Mouse (Mus musculus) liver, postnatal 0 days (tissue): Measurements from ENCODE around the gene Tcf7l2. TPM values are rescaled to one million over a fixed set of nuclear protein-coding genes. Genes with fewer than 3 reads are reported as not detected.
A peak's percentile ranks its signal among the peaks of the same experiment; 100 is the strongest.

ENCODE experiments used
- ATAC-seq: fragments of 200-750 bp; cut with Nextera tagmentation; 2 replicates; pipeline ENCODE4 v1.8.0; 2017; ENCODE audit warnings: mild to moderate bottlenecking, moderate library complexity
- DNase-seq: peaks from one replicate; pipeline ENCODE4 v3.0.0-alpha.2; 2016
- H3K27ac ChIP-seq: fragments of 300-500 bp; sonication (generic); 2 replicates; pipeline ENCODE4 v1.5.1; 2014; ENCODE audit warnings: antibody characterized with exemption, moderate library complexity, mild to moderate bottlenecking, low read depth
- H3K27me3 ChIP-seq: fragments of 300-500 bp; sonication (generic); 2 replicates; pipeline ENCODE4 v1.6.1; 2014; ENCODE audit warnings: low read length, control low read depth, mixed read lengths; ENCODE audit not compliant: insufficient read depth
- H3K36me3 ChIP-seq: fragments of 300-500 bp; sonication (generic); replicated peaks from 2 replicates; pipeline ENCODE4 v1.6.1; 2014; ENCODE audit warnings: mild to moderate bottlenecking, control low read depth, low read length, moderate library complexity, mixed read lengths; ENCODE audit not compliant: insufficient read depth
- H3K4me1 ChIP-seq: fragments of 300-500 bp; sonication (generic); 2 replicates; pipeline ENCODE4 v1.6.1; 2014; ENCODE audit warnings: antibody characterized with exemption, mild to moderate bottlenecking, control low read depth; ENCODE audit not compliant: insufficient read depth
- H3K4me2 ChIP-seq: fragments of 300-500 bp; sonication (generic); 2 replicates; pipeline ENCODE4 v1.6.1; 2014; ENCODE audit warnings: low read depth, mild to moderate bottlenecking, low read length, moderate library complexity, mixed read lengths
- H3K4me3 ChIP-seq: fragments of 300-500 bp; sonication (generic); 2 replicates; pipeline ENCODE4 v1.5.1; 2014; ENCODE audit warnings: low read depth, low read length
- H3K9ac ChIP-seq: fragments of 300-500 bp; sonication (generic); replicated peaks from 2 replicates; pipeline ENCODE4 v1.6.1; 2014; ENCODE audit warnings: mild to moderate bottlenecking, moderate library complexity
- H3K9me3 ChIP-seq: fragments of 300-500 bp; sonication (generic); 2 replicates; pipeline ENCODE4 v1.6.1; 2016; ENCODE audit warnings: mild to moderate bottlenecking, control low read depth, low read length, mixed read lengths
- CTCF ChIP-seq: sonication (generic); IDR thresholded peaks from 2 replicates; pipeline ENCODE4 v1.5.1; 2016; ENCODE audit warnings: antibody characterized with exemption, low read depth
- EP300 ChIP-seq: IDR thresholded peaks from 2 replicates; pipeline ENCODE4 v1.6.1; 2016; ENCODE audit warnings: antibody characterized with exemption, low read depth, mild to moderate bottlenecking
- WGBS: fragments of 180-500 bp; shearing (Covaris S2); extraction: QIAGEN DNeasy Blood & Tissue Kit; methylation state at CpG from one replicate; pipeline ENCODE4 v1.1.7; 2014; ENCODE audit not compliant: insufficient replicate concordance; 5-methylcytosine and 5-hydroxymethylcytosine counted together
- polyA plus RNA-seq: library from polyadenylated mRNA; unstranded; fragments of >200 nt; fragmentation: Nextera tagmentation; extraction: Ambion mirVana; gene quantifications from 2 replicates; pipeline ENCODE4 v1.2.1, GENCODE M21; 2015

Tcf7l2 gene
- polyA plus RNA-seq, 1 experiment from 2014 or later: 21.6 TPM

DNA sequence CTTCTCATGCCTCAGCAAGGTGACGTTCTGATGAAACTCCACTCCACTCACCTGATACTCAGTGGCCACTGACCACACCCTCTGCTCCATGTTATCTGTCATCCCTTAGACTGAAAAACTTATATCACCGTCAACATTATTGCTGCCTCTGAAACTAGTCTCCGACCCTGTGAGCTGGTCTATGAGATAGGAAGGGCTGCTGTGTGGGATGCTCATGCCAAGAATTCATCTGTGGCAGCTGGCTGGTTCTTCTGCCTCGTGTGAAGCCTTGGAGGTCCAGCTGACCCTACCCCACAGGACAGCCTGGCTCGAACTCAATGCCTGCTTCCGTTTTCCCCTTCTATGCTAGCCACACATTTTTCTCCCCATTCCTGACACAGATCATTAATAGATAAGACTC lies 125.6 kb downstream of the Tcf7l2 start:
- peak overlapping the region; percentile 53 for H3K27ac ChIP-seq
- DNase-seq (no peak), ATAC-seq (peak; percentile 76)
- 47% methylated on average over 6 of the region's 6 CpGs for WGBS
- TF ChIP-seq EP300 (peak; percentile 81), CTCF (no peak)
- peak overlapping the region; percentile 49 for H3K4me2 ChIP-seq
- H3K36me3 ChIP-seq: no peaks in the 10 kb centered on the region
- H3K4me1 ChIP-seq: peaks cover 55% of the 10 kb centered on the region
- H3K27me3 ChIP-seq: no peaks in the 10 kb centered on the region
- no peak overlapping the region for H3K4me3 ChIP-seq
- H3K9me3 ChIP-seq: no peaks in the 10 kb centered on the region
- H3K9ac ChIP-seq: 0 out of 2 replicates have a peak overlapping the region, but pooled peaks have one; percentile 12

DNA sequence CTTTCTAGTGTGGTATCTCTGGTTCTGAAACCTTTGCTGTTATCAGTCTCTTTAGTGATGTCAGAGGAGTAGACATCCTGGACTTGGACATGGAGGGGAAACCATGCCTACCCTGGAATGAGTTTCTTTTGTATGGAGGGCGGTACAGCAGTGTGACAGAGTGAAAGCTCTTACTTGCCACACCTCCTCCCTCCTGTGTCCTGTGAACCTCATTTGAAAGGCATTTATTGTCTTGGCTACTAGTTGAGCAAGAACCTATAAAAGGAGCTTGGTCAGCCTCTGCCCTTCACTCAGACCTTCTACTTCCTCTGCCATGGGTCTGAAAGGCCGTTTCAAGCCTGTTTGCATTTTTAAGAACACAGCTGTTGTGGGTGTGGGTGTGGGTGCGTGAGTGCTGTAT lies 126.3 kb downstream of the Tcf7l2 start:
- 0 out of 2 replicates have a peak overlapping the region, but pooled peaks have one; percentile 12 for H3K9ac ChIP-seq
- peaks cover 51% of the 10 kb centered on the region for H3K4me1 ChIP-seq
- no peak overlapping the region for H3K4me3 ChIP-seq
- no peaks in the 10 kb centered on the region for H3K9me3 ChIP-seq
- peak overlapping the region; percentile 49 for H3K4me2 ChIP-seq
- H3K27me3 ChIP-seq: no peaks in the 10 kb centered on the region
- no peak for DNase-seq
- TF ChIP-seq CTCF: no peak
- no peak for TF ChIP-seq EP300
- ATAC-seq: no peak
- 54% methylated on average over 3 of the region's 3 CpGs for WGBS
- H3K27ac ChIP-seq: peak overlapping the region; percentile 53
- H3K36me3 ChIP-seq: no peaks in the 10 kb centered on the region

DNA sequence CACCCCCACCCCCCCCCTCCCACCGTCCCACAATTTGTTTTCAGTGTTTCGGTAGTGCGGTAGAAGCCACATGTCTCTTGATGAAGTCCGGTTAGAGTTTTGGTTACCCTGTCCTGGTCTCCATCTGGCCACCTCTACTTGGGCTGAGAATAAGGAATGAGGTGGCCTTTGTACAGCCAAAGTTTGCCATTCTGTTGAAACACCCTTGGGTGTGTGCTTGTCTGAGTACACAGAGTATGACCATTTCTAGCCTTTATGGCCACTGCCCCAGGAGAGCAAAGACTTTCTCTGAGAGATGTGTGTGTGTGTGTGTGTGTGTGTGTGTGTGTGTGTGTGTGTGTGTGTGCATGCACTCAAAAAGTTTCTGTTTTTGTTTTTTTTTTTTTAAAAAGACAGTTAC lies 127.0 kb downstream of the Tcf7l2 start:
- H3K27me3 ChIP-seq: no peaks in the 10 kb centered on the region
- 88% methylated on average over 4 of the region's 4 CpGs for WGBS
- H3K27ac ChIP-seq: no peak overlapping the region
- no peaks in the 10 kb centered on the region for H3K9me3 ChIP-seq
- H3K9ac ChIP-seq: no peak overlapping the region
- no peak overlapping the region for H3K4me3 ChIP-seq
- no peaks in the 10 kb centered on the region for H3K36me3 ChIP-seq
- no peak overlapping the region for H3K4me2 ChIP-seq
- peaks cover 51% of the 10 kb centered on the region for H3K4me1 ChIP-seq
- ATAC-seq: no peak
- DNase-seq: no peak
- no peak for TF ChIP-seq CTCF
- no peak for TF ChIP-seq EP300

DNA sequence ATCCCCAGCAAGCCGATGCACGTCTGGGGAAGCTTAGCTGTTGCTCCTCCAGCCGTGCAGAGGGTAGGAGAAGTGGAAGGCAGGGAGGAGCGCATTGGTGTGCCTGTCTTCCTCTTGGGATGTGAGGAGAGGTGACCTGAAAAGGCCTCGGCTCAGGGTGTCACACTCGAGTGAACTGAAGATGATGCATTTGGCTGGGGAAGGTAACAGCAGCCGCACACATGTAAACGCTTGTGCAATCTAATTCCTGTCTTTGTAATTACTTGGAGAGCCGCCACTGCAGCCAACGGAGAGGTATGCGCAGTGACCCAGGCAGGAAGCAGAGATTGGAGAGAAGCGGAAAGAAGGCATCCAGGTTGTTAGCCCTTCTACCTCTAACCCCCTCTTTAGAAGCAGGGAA lies 129.2 kb downstream of the Tcf7l2 start:
- H3K36me3 ChIP-seq: no peaks in the 10 kb centered on the region
- 73% methylated on average over 12 of the region's 12 CpGs for WGBS
- H3K4me3 ChIP-seq: no peak overlapping the region
- no peak overlapping the region for H3K9ac ChIP-seq
- DNase-seq (no peak), ATAC-seq (no peak; the same call in 1 of the 2 replicates)
- H3K4me1 ChIP-seq: peaks cover 42% of the 10 kb centered on the region
- H3K9me3 ChIP-seq: no peaks in the 10 kb centered on the region
- H3K4me2 ChIP-seq: no peak overlapping the region
- TF ChIP-seq CTCF (no peak), EP300 (no peak)
- H3K27ac ChIP-seq: no peak overlapping the region
- H3K27me3 ChIP-seq: no peaks in the 10 kb centered on the region

DNA sequence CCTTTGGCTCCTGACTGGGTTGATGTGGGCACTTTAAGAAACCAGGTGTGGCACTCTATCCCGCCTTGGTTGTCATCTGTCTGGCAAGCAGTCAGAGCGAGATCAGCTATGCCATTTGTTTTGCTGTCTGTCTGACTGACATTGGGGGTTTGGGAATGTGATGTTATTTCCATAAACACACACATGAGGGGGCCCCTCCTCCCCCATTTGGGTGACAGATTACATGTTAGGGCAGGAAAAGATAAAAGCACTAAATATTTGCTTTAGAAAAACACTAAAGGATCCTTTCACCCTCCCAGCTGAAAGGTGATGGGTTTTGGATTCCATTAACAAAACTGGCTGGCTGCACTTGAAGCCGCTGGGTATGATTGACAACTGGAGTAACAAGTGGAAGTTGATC lies 129.9 kb downstream of the Tcf7l2 start:
- H3K9ac ChIP-seq: no peak overlapping the region
- H3K4me1 ChIP-seq: peaks cover 35% of the 10 kb centered on the region
- TF ChIP-seq CTCF: no peak
- TF ChIP-seq EP300: no peak
- H3K36me3 ChIP-seq: no peaks in the 10 kb centered on the region
- no peaks in the 10 kb centered on the region for H3K9me3 ChIP-seq
- WGBS: 76% methylated on average over 3 of the region's 3 CpGs
- ATAC-seq (no peak), DNase-seq (no peak)
- no peaks in the 10 kb centered on the region for H3K27me3 ChIP-seq
- no peak overlapping the region for H3K27ac ChIP-seq
- no peak overlapping the region for H3K4me2 ChIP-seq
- no peak overlapping the region for H3K4me3 ChIP-seq

DNA sequence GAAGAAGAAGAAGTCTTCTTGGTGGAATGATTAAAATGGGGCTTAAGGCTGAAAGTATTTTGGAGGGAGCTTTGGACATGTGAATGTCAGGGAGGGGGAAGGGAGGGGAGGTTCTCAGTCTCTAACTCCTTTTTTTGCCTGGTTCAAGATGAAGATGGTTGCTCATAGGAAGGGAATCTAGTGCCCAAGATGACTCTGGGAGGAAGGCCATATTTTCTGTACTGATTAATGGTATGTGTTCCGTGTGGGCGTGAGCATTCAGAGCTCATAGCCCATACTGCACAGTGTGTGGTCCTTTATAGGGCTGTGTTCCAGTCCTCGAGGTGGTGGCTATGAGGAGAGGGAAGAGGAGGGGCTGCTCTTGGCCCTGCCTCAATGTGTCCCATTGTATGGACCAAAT lies 131.6 kb downstream of the Tcf7l2 start:
- no peak overlapping the region for H3K9ac ChIP-seq
- DNase-seq (no peak), ATAC-seq (no peak)
- H3K27me3 ChIP-seq: no peaks in the 10 kb centered on the region
- peaks cover 18% of the 10 kb centered on the region for H3K4me1 ChIP-seq
- no peaks in the 10 kb centered on the region for H3K36me3 ChIP-seq
- H3K27ac ChIP-seq: no peak overlapping the region
- TF ChIP-seq EP300 (no peak), CTCF (no peak)
- WGBS: 75% methylated on average over 3 of the region's 3 CpGs
- no peak overlapping the region for H3K4me3 ChIP-seq
- no peak overlapping the region for H3K4me2 ChIP-seq
- H3K9me3 ChIP-seq: no peaks in the 10 kb centered on the region

DNA sequence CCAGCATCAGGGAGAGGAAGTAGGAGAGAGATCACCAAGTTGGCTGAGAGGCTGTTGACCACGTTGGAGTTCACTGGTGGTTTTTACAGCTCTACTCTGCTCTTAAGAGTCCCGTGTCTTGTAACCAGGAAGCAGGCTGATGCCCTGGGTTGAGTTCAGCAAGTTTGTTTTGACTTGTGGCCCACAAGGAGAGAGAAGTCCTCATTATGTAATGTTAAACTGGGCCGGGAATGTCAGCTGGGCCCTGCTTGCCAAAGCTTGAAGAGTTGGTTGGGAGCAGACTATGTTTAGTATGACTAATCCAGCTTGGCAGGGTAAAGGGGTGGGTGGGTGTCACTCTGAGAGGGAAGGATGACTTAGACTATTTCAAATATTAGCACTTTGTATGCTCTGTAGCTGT lies 134.9 kb downstream of the Tcf7l2 start:
- ATAC-seq: no peak
- H3K27ac ChIP-seq: no peak overlapping the region
- no peak for TF ChIP-seq EP300
- no peak for TF ChIP-seq CTCF

More for the DNA sequence above, 134.9 kb downstream of the Tcf7l2 start:
- Histone ChIP-seq H3K4me3 (no peak overlapping the region), H3K27me3 (no peaks in the 10 kb centered on the region), H3K9me3 (no peaks in the 10 kb centered on the region), H3K9ac (no peak overlapping the region), H3K36me3 (no peaks in the 10 kb centered on the region), H3K4me2 (no peak overlapping the region), H3K4me1 (peaks cover 3% of the 10 kb centered on the region)
- 39% methylated on average over 3 of the region's 3 CpGs for WGBS
- no peak for DNase-seq
